Mouse (Mus musculus) thymus, adult 18-20 months (tissue): ENCODE results near the gene Pola2.
A peak's percentile ranks its signal among the peaks of the same experiment; 100 is the strongest.

Experiments
- DNase-seq, 2 experiments: peaks; one replicate each; pipeline ENCODE4 v3.0.0; 2022; ENCODE audit warnings: mixed read lengths in 2 of 2

The Pola2 gene

DNA sequence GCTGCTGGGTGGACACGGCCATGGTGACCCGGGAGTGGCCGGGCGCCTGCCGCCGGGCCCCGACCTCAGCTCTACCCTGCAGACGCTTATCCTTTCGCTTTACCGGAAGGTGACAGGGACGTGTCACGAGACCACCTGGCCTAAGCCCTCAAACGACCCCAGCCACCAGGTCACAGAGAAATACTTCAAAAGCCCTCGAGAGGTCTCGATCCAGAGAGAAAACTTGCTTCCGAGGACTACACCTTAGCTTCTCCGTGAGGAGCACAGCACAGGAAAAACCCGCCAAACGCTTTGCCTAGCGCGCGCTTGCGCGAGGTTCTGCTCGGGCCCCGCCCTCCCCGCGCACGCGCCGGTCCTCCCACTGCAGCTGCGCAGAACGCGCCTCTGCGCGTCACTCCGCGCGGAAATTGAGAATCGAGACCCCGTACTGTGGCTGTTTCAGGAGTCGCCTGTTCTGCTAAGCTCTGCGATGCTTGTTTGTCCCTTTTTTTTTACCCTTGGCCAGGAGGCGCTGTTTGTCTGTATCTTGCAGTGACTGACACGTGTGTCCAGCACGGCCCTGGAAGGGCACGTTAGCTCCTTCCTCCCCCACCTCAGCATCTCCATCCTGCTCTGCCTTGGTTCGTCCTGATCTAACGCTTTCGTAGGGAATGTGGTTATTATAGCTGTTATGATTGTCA is at the start of gene Pola2:
Pola2 (minus strand) TSS at position 320 of the 680 bp plus-strand sequence.
- DNase-seq, result peak; percentile 79 to 84

DNA sequence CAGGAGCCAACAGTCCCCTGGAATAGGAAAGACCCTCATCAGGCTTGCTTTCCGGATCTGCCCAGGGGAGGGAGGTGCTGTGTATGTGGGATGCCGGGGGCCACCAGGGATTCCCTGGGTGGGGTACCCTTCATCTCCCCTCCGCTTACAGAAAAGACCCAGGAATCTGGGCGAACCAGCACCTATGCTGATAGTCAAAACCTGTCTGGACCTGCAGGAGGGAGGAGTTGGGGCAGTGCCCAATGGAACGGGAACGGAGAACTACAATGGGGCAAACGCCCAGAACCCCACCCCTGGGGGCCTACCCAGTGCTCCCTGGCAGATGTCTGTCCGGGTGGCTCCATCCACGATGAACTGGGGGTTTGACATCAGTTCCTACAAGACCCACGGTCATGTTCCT is 49.7 kb upstream of the Pola2 start:
- DNase-seq, result no peak

DNA sequence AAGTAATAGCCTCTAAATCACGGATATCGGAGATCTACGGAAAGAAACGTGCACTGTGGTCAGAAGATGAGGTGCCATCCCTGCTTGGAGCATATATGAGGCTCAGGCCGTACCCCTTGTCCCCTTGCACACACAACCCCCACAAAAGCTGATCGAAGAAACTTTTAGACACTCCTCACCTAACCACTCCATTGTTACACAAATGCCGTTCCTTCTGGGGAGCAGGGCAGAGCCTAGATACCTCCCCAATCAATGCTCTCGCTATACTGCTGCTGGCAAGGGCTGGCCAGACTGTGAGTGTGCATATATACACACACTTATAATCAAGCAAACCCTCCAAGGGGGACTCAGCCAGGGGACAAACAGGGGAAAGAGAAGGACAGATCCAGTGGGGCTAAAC is 45.1 kb upstream of the Pola2 start:
- no peak for DNase-seq

GRCm38 (mm10) chr19:6007013-6007412 is 43.0 kb upstream of the Pola2 start:
- DNase-seq, result no peak

- no peak for DNase-seq
Measured at GRCm38 (mm10) chr19:6005541-6005940, 41.5 kb upstream of the Pola2 start.

DNA sequence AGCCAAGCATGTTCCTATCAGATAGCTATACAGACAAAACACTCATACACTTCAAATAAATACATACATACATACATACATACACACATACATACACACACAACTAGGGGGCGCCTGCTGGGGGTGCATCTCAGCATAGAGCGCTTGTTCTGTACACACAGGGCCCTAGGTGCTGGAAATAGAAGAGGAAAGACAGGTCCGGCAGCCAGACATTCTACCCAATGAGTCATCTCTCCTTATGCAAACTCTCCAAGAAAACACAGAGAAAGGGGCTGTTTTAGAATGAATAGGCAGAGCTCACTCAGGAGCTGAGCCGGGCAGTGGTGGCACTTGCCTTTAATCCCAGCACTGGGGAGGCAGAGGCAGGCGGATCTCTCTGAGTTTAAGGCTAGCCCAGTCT is 36.0 kb upstream of the Pola2 start:
- no peak for DNase-seq

DNA sequence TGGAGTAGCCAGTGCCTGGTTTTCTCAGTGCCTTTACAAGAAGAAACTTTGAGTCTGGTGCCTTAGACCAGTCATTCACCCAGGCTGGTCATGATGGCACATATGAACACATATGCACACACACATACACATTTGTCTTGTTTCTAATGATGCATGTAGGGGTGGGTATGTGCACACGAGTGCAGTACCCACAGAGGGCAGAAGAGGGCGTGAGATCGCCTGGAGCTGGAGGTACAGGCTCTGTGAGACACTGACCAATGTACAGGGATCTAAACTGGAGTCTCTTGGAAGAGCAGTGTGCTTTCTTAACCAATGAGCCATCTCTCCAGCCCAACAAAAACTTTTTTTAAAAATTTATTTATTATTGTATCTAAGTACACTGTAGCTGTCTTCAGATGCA is 34.2 kb upstream of the Pola2 start:
- no peak for DNase-seq

- DNase-seq, result no peak
Measured at GRCm38 (mm10) chr19:5994711-5995110, 30.7 kb upstream of the Pola2 start.

GRCm38 (mm10) chr19:5992012-5992411 is 28.0 kb upstream of the Pola2 start:
- DNase-seq, result no peak

DNA sequence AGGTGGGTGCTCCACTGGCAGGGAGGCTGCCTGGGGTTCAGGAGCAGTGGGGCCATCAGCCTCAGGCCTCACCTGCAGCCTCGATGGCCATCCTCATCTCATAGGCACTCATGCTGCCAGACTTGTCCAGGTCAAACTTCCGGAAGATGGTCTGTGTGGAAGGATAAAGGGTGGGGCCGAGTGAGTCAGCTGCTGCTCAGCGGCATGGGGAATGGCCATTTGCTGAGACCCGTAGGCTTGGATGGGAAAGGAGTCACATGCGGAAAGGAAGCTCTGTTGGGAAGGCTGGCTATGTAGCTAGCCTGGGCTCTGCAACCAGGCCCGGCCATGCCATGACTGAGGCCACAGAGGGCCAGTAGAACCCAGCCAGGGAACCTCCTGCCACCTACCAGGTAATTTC is 27.5 kb upstream of the Pola2 start:
- no peak for DNase-seq

GRCm38 (mm10) chr19:5990921-5991320 is 26.9 kb upstream of the Pola2 start:
- DNase-seq, result no peak

GRCm38 (mm10) chr19:5990033-5990432 is 26.0 kb upstream of the Pola2 start:
- no peak for DNase-seq

- no peak for DNase-seq
Measured at GRCm38 (mm10) chr19:5989585-5989984, 25.6 kb upstream of the Pola2 start.

- peak; percentile 73 to 77 for DNase-seq
Measured at GRCm38 (mm10) chr19:5988815-5989452, 24.9 kb upstream of the Pola2 start.

DNA sequence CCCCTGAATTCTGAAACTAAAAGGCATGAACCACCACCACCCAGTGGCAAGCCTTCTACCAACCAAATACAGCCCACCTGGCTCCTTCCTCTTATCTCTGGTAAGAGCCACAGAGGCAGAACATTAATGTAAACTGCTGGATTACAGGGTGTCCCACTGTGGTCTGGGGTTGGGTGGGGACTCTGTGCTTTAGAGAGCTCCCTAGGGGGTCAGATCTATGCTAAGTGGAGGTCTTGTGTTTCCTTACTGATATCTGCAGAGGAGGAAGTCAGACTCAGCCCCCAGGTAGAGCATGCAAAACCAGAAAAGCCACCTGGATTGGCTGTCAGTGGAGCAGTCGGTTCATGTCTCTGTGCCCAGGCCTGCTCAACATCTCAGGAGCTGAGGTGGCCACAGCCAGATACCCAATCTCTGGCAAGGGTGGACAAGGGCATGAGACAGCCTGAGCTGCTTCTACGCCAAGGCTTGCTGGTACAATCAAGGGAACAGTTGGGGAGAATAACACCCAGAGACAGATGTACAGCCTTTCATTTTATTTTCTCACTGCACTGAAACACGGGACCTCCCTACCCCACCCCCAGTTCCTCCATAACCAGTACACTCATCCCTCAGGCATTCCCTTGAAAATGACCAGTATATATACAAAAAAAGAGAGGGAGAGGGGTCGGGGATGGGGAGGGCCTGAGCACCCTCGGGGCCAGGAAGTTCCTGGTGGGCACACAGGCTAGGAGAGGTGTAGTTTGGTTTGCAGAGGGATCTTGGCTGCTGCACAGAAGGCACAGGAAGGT is 24.2 kb upstream of the Pola2 start:
- DNase-seq, result no peak

GRCm38 (mm10) chr19:5986043-5986442 is 22.0 kb upstream of the Pola2 start, which contains the start of gene Slc22a20:
Slc22a20 (minus strand) TSS chr19:5986143.
- no peak for DNase-seq

DNA sequence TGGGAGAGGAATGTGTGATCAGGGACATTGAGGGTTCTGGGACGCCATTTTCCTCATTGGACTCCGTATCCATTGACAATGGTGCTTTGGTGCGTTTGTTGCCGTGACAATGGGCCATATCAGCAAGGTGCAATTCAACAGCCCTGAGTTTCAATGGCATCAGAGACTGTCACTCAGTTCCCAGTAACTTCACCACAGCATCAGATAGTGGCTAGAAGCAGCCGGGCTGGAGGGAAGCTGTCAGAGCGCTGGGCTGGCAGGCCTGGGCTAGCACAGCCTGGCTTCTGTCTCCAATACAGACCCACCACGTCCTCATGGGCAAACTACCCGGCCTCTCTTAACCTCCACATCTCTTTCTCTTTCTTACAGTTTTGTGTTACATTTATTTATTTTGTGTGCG is 16.5 kb upstream of the Pola2 start:
- no peak for DNase-seq

DNA sequence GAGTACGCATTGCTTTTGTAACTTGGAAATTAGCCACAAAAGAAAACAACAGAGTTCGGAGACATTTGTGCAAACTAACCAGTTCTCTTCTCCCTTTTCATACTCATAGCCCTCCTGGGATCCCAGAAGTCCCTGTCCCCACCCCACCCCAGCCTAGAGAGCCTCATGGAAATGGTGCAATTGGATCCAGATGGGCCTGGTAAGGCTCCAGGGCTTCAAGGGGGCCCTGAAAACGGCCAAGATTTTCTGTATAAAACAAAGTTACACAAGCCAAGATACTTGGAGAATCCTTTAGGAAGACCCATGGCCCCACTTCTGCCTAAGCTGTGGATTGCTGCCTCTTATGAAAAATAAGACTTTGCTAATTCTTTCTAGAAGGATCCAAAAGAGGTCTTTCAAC is 13.7 kb upstream of the Pola2 start:
- DNase-seq, result no peak

DNA sequence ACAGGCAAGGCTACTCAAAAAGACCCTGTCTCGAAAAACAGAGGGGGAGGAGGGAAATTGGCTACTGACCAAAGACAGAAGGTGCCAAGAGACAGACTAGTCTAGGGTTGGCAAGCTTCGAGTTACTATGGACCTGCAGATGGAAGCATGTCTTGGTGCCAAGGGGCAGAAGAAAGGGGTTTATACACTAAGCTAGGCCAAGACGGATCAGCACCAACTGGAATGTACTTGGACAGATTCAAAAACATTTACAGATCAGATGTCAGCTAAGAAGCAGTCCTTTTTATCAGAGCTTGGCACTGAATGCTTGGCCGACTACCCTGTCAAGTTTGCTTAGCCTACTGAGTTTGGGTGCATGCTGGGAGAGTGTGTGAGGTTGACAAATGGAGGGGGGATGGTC is 11.7 kb upstream of the Pola2 start:
- no peak for DNase-seq

DNA sequence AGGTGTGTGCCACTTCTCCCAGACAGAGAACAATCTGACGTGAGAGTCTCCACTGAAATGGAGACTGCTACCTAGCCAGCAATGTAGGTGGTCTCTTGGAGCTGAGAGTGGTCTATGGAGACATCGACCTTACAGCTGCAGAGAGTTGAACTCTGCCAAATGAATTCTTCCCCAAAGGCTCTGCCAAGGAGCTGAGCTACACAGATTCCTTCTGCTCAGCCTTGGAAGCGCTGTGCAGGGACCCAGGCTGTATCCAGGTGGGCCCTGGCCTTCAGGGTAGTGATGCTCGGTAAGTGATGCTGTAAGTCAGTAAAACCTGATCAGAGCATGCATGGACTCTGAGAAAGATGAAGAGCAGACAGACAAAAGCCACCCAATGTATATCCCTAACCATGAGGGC is 11.1 kb upstream of the Pola2 start:
- no peak for DNase-seq

- no peak for DNase-seq
Measured at GRCm38 (mm10) chr19:5967664-5968063, 3.7 kb upstream of the Pola2 start.

DNA sequence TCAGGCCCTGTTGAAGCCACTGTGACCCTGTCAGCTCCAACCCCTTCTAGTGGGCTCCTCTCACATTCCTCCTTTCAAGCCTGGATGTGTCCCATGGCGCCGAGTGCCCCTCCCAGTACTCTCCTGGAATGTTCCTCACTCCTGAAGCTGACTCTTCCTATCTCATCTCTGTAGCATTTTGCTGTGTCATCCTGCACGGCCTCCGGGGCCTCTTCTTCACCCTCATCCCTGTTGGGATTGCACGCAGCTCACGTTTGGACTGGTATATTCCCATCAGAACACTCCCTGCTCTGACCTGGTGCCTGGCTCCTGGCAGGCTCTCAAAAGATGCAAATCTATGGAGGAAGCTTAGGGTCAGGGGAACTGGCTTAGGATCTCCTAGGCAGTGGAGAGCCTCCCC is 2.8 kb upstream of the Pola2 start:
- no peak for DNase-seq

DNA sequence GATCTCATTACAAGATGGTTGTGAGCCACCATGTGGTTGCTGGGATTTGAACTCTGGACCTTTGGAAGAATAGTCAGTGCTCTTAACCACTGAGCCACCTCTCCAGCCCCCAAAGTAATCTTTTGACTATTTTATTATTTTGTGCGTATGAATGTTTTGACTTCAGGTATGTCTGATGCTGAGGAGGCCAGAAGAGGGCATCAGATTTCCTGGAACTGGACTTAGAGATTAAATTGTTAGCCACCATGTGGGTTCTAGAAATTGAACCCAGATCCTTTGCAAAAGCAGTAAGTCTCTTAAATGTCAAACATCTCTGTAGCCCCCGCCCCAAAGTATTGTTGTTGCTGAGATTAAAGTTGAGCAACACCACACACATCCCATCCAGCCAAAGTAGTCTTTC is 1.9 kb upstream of the Pola2 start:
- DNase-seq, result no peak

- DNase-seq, result peak; percentile 20 to 44
Measured at GRCm38 (mm10) chr19:5965280-5965679, 1.3 kb upstream of the Pola2 start.
